Mouse (Mus musculus): ENCODE results near the gene Cd164l2. TPM values are rescaled to one million over a fixed set of nuclear protein-coding genes. Genes with fewer than 3 reads are reported as not detected.

Cd164l2 gene
- total and polyA plus RNA-seq, 2 experiments from 2014 or later, result 4.6 to 6.1 TPM

DNA sequence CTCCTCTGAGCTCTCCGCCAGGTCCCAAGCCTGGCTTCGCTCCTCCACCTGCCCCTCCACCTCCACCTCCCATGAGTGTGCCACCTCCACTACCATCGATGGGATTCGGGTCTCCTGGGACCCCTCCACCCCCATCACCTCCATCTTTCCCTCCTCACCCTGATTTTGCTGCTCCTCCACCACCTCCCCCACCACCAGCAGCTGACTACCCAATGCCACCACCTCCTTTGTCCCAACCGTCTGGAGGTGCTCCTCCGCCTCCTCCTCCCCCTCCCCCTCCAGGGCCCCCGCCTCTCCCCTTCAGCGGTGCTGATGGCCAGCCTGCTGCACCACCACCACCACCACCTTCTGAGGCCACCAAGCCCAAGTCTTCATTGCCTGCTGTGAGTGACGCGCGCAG lies 17.4 kb upstream of the Cd164l2 start:
- Histone ChIP-seq H3K36me3 (ENCODE audit: insufficient read depth) (peaks cover 56% of the 10 kb centered on the region), H3K9me3 (ENCODE audit: low read length) (no peaks in the 10 kb centered on the region), H3K9ac (no peak overlapping the region), H3K4me1 (ENCODE audit: insufficient read depth) (peaks cover 19% of the 10 kb centered on the region), H3K4me3 (ENCODE audit: low read depth, low read length) (no peak overlapping the region), H3K4me2 (ENCODE audit: low read depth) (no peak overlapping the region), H3K27me3 (ENCODE audit: insufficient read depth, low read length) (no peaks in the 10 kb centered on the region), H3K27ac (ENCODE audit: low read depth, low read length) (no peak overlapping the region)
- WGBS, result 80% methylated on average over 11 of the region's 11 CpGs
- ATAC-seq (no peak), DNase-seq (no peak)
- TF ChIP-seq CTCF (IDR thresholded peaks at IDR 0.05; ENCODE audit: low read depth), result no peak

- Histone ChIP-seq H3K9ac (no peak overlapping the region), H3K36me3 (ENCODE audit: insufficient read depth) (peaks cover 52% of the 10 kb centered on the region), H3K4me1 (ENCODE audit: insufficient read depth) (peaks cover 20% of the 10 kb centered on the region), H3K4me3 (ENCODE audit: low read depth, low read length) (no peak overlapping the region), H3K27me3 (ENCODE audit: insufficient read depth, low read length) (no peaks in the 10 kb centered on the region), H3K4me2 (ENCODE audit: low read depth) (no peak overlapping the region), H3K9me3 (ENCODE audit: low read length) (no peaks in the 10 kb centered on the region), H3K27ac (ENCODE audit: low read depth, low read length) (no peak overlapping the region)
- TF ChIP-seq CTCF (IDR thresholded peaks at IDR 0.05; ENCODE audit: low read depth), result no peak
- no peak for ATAC-seq
- 62% methylated on average over 4 of the region's 4 CpGs for WGBS
- no peak for DNase-seq
Measured at GRCm38 (mm10) chr4:133195014-133195413, 16.9 kb upstream of the Cd164l2 start.

GRCm38 (mm10) chr4:133196136-133196535 lies 15.8 kb upstream of the Cd164l2 start:
- WGBS, result 78% methylated on average over 2 of the region's 2 CpGs
- H3K9ac ChIP-seq, result no peak overlapping the region
- H3K4me2 ChIP-seq (ENCODE audit: low read depth), result no peak overlapping the region
- no peaks in the 10 kb centered on the region for H3K9me3 ChIP-seq (ENCODE audit: low read length)
- no peaks in the 10 kb centered on the region for H3K27me3 ChIP-seq (ENCODE audit: insufficient read depth, low read length)
- H3K27ac ChIP-seq (ENCODE audit: low read depth, low read length), result no peak overlapping the region
- ATAC-seq, result no peak
- H3K4me3 ChIP-seq (ENCODE audit: low read depth, low read length), result no peak overlapping the region
- no peak for TF ChIP-seq CTCF (IDR thresholded peaks at IDR 0.05; ENCODE audit: low read depth)
- DNase-seq, result no peak
- peaks cover 44% of the 10 kb centered on the region for H3K36me3 ChIP-seq (ENCODE audit: insufficient read depth)
- peaks cover 31% of the 10 kb centered on the region for H3K4me1 ChIP-seq (ENCODE audit: insufficient read depth)

- WGBS, result 10% methylated on average over 7 of the region's 7 CpGs
- Histone ChIP-seq H3K36me3 (ENCODE audit: insufficient read depth) (peaks cover 36% of the 10 kb centered on the region), H3K27ac (ENCODE audit: low read depth, low read length) (peak overlapping the region; percentile 64), H3K4me1 (ENCODE audit: insufficient read depth) (peaks cover 31% of the 10 kb centered on the region), H3K4me2 (ENCODE audit: low read depth) (no peak overlapping the region), H3K27me3 (ENCODE audit: insufficient read depth, low read length) (no peaks in the 10 kb centered on the region), H3K4me3 (ENCODE audit: low read depth, low read length) (no peak overlapping the region), H3K9me3 (ENCODE audit: low read length) (no peaks in the 10 kb centered on the region), H3K9ac (peak overlapping the region; percentile 18; the same call in 1 of the 2 replicates)
- DNase-seq, result no peak
- TF ChIP-seq CTCF (IDR thresholded peaks at IDR 0.05; ENCODE audit: low read depth), result no peak
- peak; percentile 47; the same call in 1 of the 2 replicates for ATAC-seq
Measured at GRCm38 (mm10) chr4:133196852-133197251, 15.1 kb upstream of the Cd164l2 start.

DNA sequence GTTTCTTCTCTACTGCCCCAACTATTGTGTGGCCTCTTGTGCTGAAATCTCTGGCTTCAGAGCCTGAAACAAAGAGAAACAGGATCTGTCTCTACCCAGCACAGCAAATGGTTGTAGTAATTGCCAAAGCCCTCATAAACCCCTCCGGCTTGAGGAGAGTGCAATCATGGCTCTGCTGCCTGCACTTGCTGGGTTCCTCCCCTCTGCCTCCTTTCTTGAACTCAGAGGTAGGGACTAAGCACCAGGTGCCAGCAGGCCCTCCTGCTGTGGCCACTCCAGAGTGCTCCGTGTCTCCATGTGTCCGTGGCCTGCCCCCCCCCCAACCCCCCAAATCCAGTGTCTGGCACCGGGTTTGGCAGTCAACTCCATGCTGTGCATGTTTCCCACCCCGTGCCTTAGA lies 14.6 kb upstream of the Cd164l2 start:
- peak overlapping the region; percentile 64 for H3K27ac ChIP-seq (ENCODE audit: low read depth, low read length)
- no peaks in the 10 kb centered on the region for H3K9me3 ChIP-seq (ENCODE audit: low read length)
- ATAC-seq (peak; percentile 16; the same call in 1 of the 2 replicates), DNase-seq (peak; percentile 43)
- no peak for TF ChIP-seq CTCF (IDR thresholded peaks at IDR 0.05; ENCODE audit: low read depth)
- peak overlapping the region; percentile 18; the same call in 1 of the 2 replicates for H3K9ac ChIP-seq
- peaks cover 31% of the 10 kb centered on the region for H3K4me1 ChIP-seq (ENCODE audit: insufficient read depth)
- WGBS, result 7% methylated on average over 5 of the region's 5 CpGs
- no peaks in the 10 kb centered on the region for H3K27me3 ChIP-seq (ENCODE audit: insufficient read depth, low read length)
- no peak overlapping the region for H3K4me3 ChIP-seq (ENCODE audit: low read depth, low read length)
- H3K36me3 ChIP-seq (ENCODE audit: insufficient read depth), result peaks cover 33% of the 10 kb centered on the region
- H3K4me2 ChIP-seq (ENCODE audit: low read depth), result no peak overlapping the region

DNA sequence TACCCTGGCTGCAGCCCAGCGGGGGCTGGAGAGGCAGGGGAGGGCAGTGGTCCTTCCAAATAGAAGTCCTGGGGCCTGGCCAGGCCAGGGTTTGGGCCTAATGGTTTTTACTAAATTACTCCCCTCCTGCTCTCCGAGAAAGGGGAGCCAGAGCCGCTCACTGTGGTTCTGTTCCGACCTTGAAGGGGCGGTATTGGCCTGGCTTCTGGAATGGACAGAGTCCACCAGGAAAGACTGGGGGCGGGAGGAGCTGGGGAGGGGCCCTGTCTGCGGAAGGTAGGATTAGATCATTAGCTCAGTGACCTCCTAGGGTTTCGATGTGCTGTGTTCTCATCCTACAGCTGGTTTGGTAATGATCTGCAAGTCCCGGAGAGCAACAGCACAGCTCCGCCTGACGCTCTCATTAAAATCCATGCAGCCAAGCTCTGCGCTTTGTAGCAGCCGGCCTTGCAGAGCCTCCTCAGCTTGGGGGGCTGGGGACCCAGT lies 14.1 kb upstream of the Cd164l2 start:
- ATAC-seq (peak; percentile 27), DNase-seq (peak; percentile 50)
- WGBS, result 14% methylated on average over 13 of the region's 13 CpGs
- H3K27ac ChIP-seq (ENCODE audit: low read depth, low read length), result peak overlapping the region; percentile 64
- no peak overlapping the region for H3K4me2 ChIP-seq (ENCODE audit: low read depth)
- 0 out of 2 replicates have a peak overlapping the region, but pooled peaks have one; percentile 18 for H3K9ac ChIP-seq
- H3K9me3 ChIP-seq (ENCODE audit: low read length), result no peaks in the 10 kb centered on the region
- peaks cover 31% of the 10 kb centered on the region for H3K4me1 ChIP-seq (ENCODE audit: insufficient read depth)
- peaks cover 29% of the 10 kb centered on the region for H3K36me3 ChIP-seq (ENCODE audit: insufficient read depth)
- no peak overlapping the region for H3K4me3 ChIP-seq (ENCODE audit: low read depth, low read length)
- no peaks in the 10 kb centered on the region for H3K27me3 ChIP-seq (ENCODE audit: insufficient read depth, low read length)
- TF ChIP-seq CTCF (IDR thresholded peaks at IDR 0.05; ENCODE audit: low read depth), result no peak

- Histone ChIP-seq H3K4me3 (ENCODE audit: low read depth, low read length) (no peak overlapping the region), H3K36me3 (ENCODE audit: insufficient read depth) (peaks cover 23% of the 10 kb centered on the region), H3K27ac (ENCODE audit: low read depth, low read length) (0 out of 2 replicates have a peak overlapping the region, but pooled peaks have one; percentile 64), H3K9ac (no peak overlapping the region), H3K27me3 (ENCODE audit: insufficient read depth, low read length) (no peaks in the 10 kb centered on the region), H3K9me3 (ENCODE audit: low read length) (no peaks in the 10 kb centered on the region), H3K4me2 (ENCODE audit: low read depth) (no peak overlapping the region), H3K4me1 (ENCODE audit: insufficient read depth) (peaks cover 31% of the 10 kb centered on the region)
- no peak for TF ChIP-seq CTCF (IDR thresholded peaks at IDR 0.05; ENCODE audit: low read depth)
- WGBS, result 30% methylated on average over 19 of the region's 19 CpGs
- no peak for DNase-seq
- ATAC-seq, result no peak
Measured at GRCm38 (mm10) chr4:133198337-133199180, 13.4 kb upstream of the Cd164l2 start.

Measured in forebrain, postnatal 0 days (tissue).